Mouse (Mus musculus): ENCODE results near the gene Mprip. TPM values are rescaled to one million over a fixed set of nuclear protein-coding genes. Genes with fewer than 3 reads are reported as not detected.
"Not testable (repeated sequence)": the region's sequence is repeated elsewhere in the genome, so short reads cannot be mapped to it uniquely, and the experiment has no call there.

The Mprip gene
- 100 to 1,000 TPM; 235 to 240 TPM for total RNA-seq (2021)
- long read RNA-seq, experiment 1, full-length matches to known transcripts: 129 of 176 reads
- long read RNA-seq, experiment 1, partial matches to known transcripts: 22 of 176 reads
- long read RNA-seq, experiment 1, other reads (novel, unspliced or antisense): 25 of 176 reads
- long read RNA-seq, experiment 2, full-length matches to known transcripts: 344 of 525 reads
- long read RNA-seq, experiment 2, partial matches to known transcripts: 67 of 525 reads
- long read RNA-seq, experiment 2, other reads (novel, unspliced or antisense): 114 of 525 reads

DNA sequence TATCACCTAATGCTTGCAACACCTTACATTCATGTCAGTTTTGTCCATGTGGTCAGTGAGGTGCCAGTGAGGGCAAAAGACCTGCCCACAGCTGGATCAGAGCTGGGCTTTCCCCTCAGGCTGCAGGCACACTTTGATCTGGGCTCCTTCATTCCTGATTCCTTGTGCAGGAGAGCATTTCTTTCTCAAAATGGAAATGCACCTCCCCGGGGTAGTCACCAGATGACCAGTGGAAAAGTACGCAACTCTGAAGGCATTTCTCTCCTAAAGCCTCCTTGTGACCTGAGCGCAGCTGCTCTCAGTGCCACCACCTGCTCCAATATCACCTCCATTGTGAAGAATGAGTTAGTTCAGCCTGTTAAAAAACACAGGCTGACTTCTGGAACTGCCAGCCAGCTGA, at the start of gene Mprip:
Gene Mprip, plus strand, starts transcription at position 301 of the 400 bp plus-strand sequence.
- no peak for DNase-seq (ENCODE audit: low spot score in 2 of 2)

DNA sequence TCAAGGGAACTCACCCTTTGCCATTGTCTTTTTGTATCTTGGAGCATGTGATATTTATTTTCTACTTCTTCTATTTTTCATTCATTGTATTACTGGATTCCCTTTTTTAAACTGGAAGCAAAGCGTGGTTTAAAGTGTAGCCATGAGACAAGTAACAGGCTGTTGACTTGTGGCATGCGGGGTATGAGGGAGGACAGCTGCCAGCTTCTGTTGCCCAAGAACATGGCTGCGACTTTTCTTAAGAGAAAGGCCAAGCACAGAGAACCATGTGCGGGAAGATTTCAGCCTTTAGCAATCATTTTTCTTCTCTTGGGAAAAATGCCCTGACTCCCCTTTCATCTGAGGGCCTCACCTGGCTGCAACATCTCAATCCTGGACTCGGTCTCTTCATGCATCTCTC, 49.5 kb upstream of the Mprip start:
- no peak for DNase-seq (ENCODE audit: low spot score in 2 of 2)

DNA sequence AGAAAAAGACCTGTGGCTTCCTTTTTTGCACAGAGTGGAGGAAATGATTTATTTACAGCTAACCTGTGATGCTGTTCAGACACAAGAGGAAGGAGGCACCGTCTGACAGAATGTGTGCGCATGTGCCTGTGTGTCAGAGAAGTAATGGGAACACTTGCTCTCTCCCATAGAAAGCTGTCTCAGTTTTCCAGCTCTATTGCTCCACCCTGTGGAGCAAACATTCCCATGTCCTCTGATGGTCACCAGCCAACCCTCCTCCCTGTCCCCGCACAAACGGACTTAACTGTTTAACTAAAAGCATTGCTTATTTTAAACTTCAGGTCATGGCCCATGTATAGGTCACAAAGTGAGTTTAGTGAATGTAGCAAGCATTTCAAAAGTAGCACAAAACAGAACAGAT, 47.0 kb upstream of the Mprip start:
- DNase-seq (ENCODE audit: low spot score in 2 of 2): no peak

DNA sequence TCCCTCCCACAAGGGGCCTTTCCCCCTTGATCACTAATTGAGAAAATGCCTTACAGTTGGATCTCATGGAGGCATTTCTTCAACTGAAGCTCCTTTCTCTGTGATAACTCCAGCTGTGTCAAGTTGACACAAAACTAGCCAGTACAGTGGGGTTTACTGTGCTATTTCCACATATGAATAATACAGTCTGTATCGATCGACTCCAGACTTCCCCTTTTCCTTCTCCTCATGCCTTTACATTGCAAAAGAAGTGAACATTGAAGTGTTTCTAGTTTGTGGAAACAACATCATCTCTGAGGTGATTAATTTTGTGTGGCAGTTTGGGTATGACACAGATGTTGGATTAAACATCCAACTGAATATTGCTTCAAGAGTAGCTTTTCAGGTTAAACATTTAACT, 44.1 kb upstream of the Mprip start:
- DNase-seq (ENCODE audit: low spot score in 2 of 2): not testable (repeated sequence)

DNA sequence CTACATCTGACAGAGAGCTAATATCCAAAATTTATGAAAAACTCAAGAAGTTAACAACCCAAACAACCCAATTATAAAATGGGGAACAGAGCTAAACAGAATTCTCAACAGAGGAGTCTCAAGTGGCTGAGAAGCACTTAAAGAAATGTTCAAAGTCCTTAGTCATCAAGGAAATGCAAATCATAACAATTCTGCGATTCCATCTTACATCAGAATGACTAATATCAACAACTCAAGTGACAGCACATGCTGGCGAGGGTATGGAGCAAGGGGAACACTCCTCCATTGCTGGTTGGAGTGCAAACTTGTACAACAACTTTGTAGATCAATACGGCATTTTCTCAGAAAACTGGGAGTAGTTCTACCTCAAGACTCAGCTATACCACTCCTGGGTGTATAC, 38.9 kb upstream of the Mprip start:
- no peak for DNase-seq (ENCODE audit: low spot score in 2 of 2)

DNA sequence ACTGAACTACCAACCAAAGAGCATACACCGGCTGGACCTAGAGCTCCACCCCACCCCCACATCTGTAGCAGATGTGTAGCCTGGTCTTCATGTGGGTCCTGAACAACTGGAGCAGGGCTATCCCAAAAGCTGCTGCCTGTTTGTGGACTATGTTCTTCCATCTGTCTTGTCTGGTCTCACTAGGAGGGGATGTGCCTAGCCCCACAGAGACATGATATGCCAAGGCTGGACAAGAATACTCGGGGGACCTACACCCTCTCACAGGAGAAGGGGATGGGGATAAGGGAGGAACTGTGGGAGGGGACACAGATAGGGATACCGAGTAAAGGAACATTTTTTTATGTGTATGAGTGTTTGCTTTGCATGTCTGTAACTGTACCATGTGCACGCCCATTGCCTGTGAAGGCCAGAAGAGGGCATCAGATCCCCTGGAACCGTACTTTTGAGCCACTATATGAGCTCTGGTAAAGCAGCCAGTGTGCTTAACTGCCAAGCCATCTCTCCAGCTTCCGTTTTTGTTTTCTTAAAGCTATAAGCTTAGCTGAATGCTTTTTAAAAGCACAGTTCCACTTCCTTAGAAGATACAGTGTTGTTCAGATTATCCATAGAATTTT, 37.0 kb upstream of the Mprip start:
- no peak for DNase-seq (ENCODE audit: low spot score in 2 of 2)

DNA sequence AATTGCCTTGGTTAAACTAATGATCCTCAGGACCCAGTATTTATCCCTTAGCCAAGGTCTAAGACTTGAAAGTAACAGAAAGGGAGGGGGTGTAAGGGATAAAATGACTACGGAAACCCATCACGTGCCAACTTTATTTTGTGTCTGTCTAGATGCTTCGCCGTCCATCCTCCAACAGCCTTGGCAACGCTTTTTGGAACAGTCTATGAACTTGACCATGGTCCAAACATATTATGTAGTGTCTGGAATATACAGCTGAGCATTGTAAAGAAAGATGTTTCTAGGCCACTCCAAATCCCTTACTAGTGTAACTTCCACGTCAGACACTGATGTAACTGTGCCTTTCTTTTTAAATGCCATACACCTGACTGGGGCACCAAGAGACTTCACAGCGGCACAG, 34.9 kb upstream of the Mprip start:
- no peak for DNase-seq (ENCODE audit: low spot score in 2 of 2)

DNA sequence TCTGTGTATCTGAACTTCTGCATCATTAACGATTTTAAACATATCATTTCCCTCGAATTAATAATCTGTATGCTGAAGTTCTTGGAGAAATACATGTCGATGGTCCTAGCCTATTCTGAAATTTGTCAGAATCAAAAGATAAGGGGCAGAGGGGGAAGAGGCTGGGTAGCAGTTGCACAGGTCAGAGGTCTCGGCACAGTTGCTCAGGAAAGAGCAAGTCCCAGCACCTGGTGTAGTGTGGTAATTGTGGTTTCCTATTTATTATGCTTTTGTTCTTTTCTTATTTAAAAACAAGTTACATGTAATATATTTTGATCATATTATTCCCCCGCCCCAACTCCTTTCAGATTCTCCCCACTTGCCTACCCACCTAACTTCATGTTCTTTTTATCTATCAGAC, 32.9 kb upstream of the Mprip start:
- DNase-seq (ENCODE audit: low spot score in 2 of 2): no peak

DNA sequence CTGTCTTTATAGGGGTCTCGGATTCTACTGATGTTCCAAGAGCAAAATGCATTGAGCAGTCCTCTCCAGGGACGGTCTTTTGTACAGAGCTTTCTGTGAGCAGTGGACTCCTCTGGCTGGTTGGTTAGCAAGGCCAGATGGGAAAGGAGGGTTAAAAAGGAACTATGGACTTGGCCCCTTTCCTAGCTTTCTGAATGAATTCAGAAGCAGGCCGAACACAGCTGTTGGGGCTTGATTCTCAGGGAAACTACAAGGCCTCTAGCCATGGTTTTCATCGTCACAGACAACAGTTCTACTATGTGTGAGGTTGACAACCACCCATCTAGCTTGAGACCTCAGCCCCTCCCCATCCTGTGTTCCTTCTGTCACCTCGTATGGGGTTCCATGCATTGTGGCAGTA, 31.2 kb upstream of the Mprip start:
- DNase-seq (ENCODE audit: low spot score in 2 of 2): no peak

DNA sequence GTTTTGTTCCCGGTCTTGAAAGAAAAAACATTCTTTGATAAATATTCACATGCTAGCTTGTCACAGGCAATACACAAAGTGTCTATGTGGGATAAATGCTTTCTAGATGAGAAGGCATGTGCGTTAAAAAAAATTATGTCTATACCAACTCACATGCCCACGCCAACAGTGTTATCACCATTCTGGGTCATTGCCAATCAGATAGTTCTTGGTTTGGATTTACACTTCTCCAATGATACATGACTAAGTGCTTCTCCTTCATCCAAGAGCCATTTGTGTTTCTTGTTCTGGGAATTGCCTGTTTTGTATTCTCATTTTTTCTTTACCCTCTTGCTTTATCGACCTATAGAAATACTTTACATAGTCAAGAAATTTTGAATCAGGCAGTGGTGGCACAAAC, 29.1 kb upstream of the Mprip start:
- DNase-seq (ENCODE audit: low spot score in 2 of 2): no peak

DNA sequence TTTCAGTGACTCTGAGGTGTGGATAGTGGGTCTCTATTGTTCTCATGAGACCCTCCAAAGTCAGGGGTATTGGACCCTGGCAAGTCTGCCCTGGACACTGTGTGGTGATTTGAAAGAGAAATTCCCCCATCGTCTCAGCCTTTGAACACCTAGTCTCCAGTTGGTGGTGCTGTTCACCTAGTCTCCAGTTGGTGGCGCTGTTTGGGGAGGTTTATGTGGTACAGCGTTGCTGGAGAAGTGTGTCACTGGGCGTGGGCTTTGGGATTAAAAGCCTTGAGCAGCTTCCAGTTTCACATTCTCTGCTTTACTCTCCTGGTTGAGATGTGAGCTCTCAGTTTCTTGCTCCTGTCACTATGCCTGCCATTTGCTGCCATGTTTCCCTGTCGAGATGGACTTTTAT, 28.1 kb upstream of the Mprip start:
- peak; percentile 15 to 39 for DNase-seq (ENCODE audit: low spot score in 2 of 2)

DNA sequence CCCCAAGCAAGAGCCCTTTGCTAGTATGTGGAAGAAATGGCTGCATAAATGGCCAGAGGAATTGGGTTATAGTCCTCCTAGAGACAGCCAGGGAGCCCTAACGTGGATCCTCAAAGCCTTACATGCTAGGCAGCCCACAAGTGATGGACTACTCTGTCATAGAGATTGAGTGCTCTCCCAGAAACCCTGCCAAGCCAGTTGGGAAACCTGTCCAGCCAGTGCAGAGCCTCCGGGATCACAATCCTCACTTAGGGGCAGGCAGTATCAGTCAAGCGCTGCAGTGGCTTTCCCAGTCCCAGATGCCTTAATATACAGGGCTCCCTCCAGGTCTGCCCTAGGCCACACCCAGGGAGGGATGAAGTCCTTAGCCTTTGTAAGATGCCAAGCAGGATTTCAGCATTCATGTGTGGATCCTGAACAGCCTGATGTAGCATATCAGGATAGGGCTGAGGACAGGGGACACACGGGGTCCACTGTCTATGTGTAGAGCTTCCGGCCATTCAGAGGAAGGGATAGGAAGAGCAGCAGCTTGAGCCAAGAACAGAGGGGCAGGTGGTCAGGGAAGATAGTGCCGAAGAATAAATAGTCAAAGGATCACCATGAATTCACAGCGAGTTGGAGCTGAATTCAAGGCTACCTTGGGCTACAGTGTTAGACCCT, 27.0 kb upstream of the Mprip start:
- DNase-seq (ENCODE audit: low spot score in 2 of 2): no peak

DNA sequence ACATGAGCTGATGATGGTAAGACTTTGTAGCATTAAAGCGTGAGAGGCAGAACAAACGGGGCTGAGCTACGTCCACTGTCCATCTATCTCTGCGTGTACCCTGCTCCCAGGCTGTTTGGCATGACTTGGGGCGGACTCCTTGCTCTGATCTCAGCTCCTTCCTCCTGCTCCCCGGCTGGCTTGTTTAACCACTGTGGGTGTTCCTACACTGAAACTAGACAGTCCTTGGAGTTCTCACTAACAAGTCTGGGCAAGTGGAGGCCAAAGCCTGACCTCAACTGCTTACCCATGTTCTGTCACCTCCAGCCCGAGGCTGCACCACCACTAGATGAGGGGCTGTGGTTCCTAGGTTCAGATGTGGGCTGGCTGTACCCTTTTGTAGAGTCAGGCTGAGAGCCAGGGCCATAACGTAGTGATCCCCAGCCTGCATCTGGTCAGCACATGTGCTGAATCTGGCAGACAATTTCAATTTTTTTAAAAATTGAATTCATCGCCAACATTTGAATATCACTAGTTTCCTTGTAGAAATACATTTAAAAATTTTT, 25.8 kb upstream of the Mprip start:
- DNase-seq (ENCODE audit: low spot score in 2 of 2): no peak

DNA sequence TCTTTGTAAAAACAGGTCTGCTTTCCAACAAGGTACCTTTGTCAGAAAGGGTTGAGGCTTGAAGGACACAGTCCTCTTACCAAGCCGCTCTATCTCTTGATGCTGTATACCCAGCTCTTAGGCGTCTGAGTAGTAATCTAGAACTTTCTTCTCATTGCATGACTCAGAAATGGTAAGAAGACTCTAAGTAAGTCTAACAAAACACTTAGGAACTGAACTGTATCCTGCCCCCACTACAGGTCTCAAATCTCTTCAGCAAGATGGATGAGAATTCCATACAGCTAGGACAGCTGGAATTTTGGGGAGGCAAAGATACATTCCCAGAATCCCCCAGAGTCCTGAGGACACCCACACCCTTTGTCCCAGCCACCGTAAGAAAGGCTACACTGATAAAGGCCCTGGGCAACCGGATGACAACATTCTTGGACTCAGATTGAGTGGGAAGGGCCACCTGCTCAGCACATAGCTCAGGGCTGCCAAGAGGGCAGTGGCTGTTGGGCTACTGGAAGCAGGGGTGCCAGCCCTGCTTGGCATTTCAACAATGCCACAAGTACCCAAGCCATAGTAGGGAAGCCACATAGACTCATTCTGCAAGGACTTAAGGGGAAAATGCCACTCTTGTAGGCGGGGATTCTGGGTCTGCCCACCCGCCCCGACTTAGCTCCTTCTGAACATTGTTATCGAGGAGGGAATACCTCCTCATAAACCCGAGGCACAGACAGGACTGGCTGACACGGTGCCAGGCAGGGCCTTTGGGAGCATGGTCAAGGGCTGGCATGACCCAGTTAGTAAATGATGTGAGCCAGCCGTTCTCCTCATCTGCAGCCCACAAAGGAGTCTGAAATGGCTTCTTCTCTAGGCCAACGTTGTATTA, 25.0 kb upstream of the Mprip start:
- no peak for DNase-seq (ENCODE audit: low spot score in 2 of 2)

DNA sequence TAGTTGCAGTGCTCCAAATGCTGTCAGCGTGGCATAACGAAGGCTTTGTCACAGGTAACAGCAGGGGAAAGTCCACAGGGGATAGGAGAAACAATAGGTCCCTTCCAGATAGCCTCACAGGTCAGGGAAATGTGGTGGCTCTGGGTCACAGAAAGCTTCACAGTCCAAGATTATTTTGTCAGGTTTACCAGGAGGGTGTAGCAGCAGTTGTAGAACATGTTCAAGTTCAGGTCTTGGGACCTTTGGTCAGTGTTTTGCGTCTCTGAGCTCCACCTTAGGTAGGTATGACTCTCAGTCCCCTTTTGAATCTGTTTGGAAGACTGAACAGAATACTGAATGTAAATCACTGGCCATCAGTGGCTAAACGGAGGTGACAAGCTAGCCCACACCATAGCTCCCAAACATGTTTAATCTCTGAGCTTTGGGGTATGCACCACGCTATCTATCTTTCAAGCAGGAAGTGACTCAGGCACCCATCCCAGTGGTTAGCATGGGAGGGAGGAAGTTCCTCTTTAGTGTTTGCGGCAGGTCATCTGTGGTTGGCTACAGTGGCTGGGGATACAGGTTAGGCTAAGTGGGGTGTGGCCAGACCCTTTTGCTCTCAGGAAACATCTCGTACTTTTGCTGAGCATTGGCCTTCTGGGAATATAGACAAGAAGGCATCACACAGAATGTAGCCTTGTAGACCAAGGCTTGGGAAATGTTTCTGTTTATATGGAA, 24.2 kb upstream of the Mprip start:
- DNase-seq (ENCODE audit: low spot score in 2 of 2): no peak

DNA sequence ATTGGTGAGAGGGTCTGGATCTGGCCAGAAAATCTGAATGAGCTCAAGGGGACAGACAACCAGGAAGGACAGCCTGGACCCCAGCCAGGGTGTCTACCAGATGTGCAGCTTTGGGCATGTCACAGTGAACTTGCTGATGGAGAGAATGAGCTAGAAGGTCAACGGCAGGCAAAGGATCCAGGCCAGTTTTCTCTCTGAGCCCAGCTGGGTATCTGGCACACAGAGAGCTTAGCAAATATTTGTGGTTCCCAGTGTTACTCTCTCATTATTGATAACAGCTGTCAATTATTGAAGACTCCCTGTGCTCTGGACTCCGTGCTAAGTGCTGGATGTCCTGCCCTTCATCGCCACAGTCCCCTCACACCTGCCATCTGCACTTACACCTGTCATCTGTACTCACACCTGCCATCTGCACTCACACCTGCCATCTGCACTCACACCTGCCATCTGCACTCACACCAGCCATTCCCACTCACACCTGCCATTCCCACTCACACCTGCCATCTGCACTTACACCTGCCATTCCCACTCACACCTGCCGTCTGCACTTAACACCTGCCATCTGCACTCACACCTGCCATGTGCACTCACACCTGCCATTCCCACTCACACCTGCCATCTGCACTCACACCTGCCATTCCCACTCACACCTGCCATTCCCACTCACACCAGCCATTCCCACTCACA, 21.0 kb upstream of the Mprip start:
- no peak for DNase-seq (ENCODE audit: low spot score in 2 of 2)

DNA sequence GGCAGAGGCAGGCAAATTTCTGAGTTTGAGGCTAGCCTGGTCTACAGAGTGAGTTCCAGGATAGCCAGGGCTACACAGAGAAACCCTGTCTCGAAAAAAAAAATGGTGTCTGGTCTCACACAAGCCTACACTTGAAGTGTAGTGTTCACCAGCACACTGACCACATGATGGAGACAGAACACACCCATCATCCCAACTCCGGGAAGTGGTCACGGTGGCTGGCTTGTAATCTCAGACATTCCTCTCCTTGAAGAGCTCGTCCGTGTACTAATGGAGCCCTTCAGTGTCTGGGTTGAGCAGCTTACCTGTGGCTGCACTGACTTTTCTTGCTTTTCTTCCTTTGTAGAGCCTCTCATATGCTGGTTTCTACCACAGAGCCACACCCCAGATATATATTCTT, 19.9 kb upstream of the Mprip start:
- no peak for DNase-seq (ENCODE audit: low spot score in 2 of 2)

DNA sequence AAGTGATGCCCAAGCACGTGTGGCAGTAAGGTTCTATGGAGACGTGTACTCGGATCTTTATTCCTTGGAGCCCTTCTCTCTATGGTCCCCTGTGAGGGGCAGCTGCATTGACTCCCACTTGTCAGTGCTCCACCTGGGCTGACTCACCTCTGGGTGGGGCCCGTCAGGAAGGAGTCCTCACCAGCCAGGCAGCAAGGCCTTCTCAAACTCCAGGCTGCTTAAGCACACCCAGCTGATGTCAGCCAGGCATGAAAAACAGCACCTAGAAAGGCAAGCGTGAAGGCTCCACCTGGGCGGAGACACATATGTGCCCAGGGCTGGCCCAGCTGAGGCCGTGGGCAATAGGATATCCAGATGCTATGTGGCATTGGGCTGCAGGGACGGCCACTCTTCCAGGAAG, 18.7 kb upstream of the Mprip start:
- no peak for DNase-seq (ENCODE audit: low spot score in 2 of 2)

DNA sequence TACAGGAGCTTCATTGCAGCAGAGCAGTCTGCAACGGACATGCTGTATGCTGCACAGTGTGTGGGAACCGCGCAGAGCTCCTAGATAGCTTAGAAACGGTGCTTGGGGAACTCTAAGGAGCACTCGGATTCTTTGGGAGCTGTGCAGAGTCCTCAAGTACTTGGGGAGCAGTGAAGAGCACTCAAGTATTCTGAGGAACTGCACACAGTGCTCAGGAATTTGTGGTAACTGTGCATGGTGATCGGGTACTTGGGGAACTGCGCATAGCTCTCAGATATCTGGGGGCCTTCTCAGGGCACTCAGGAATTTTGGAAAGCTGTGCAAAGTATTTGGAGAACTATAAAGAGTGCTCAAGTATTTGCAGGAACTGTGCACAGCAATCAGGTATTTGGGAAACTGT, 16.1 kb upstream of the Mprip start:
- no peak for DNase-seq (ENCODE audit: low spot score in 2 of 2)

DNA sequence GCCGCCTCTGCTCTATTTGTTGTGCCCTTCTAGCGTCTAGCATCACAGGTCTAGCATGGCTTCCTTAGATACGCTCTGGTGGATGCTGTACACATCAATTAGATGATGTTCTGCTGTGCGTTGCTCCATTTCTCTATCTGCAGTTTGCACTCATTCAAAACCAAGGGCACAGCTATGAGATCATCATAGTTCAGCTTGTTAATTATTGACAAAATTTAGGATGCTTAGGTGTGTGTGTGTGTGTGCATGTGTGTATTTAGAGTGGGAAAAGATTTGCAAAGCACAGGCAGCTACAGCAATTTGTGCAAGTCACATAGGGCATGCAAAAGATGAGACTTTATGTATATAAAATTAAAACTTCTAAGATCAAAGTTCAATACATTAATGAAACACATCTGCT, 12.0 kb upstream of the Mprip start:
- DNase-seq (ENCODE audit: low spot score in 2 of 2): no peak

Measured in adrenal gland, postnatal 4 days (tissue).